ENCODE assay signal across 12 mouse cellular contexts in genomic region chr10:44599331-44599963, GRCm38 (mm10).
DNase-seq lines count a peak whose midpoint lies in the region; ATAC-seq and TF ChIP-seq lines count a peak whose summit lies in the region.
"Had no signal": no experiment of that assay in that cellular context is flagged by ENCODE, and none has a peak within 500 bp of the region (broad histone marks: within the 10 kb centered on the region; RNA-seq: fewer than 3 reads in every experiment).

No protein-coding gene starts in this region.

- in situ Hi-C loops in CH12.LX (cut with MboI; ENCODE audit: low pct_ligation_motif_present, low pct_unique_long_range_greater_than_20kb, low sequenced_read_pairs), result no loop called here

- 0 out of 2 replicates have a peak overlapping the region, but pooled peaks have one; percentile 1 for H3K4me3 ChIP-seq in layer of hippocampus, adult 2 months
- peak overlapping the region in 2 of 3 experiments; percentile 7 to 26 for H3K4me3 ChIP-seq in CH12.LX (replicated peaks in 1 of 3; ENCODE audit: low read depth in 2 of 3, low read length in 2 of 3, poor library complexity in 1 of 3)
- no peak overlapping the region for H3K4me3 ChIP-seq in embryonic facial prominence, embryonic 14.5 days (ENCODE audit: low read depth, low read length)
- H3K4me3 ChIP-seq in macrophage (ENCODE audit: inconsistent target), result peak overlapping the region; percentile 26
- H3K4me3 ChIP-seq: megakaryocyte, embryonic 14.5 days; myocyte had no signal

- WGBS in embryonic facial prominence, embryonic 14.5 days, result 41% methylated on average over 10 of the region's 10 CpGs
- whole genome bisulfite sequencing in macrophage (ENCODE audit: missing documents), result 38% methylated on average over 10 of the region's 10 CpGs

- peaks cover 12 to 74% of the 10 kb centered on the region in 2 experiments for H3K4me1 ChIP-seq in CH12.LX (ENCODE audit: control insufficient read depth in 1 of 2, insufficient read depth in 2 of 2)
- peaks cover 9% of the 10 kb centered on the region; the same call in 1 of the 2 replicates for H3K4me1 ChIP-seq in embryonic facial prominence, embryonic 14.5 days (ENCODE audit: control insufficient read depth, insufficient read depth, low read length)

- H3K9me3 ChIP-seq in CH12.LX (replicated peaks; ENCODE audit: low read length), result no peaks in the 10 kb centered on the region
- H3K9me3 ChIP-seq in embryonic facial prominence, embryonic 14.5 days (ENCODE audit: control insufficient read depth, low read length), result no peaks in the 10 kb centered on the region
- H3K9me3 ChIP-seq: megakaryocyte, embryonic 14.5 days had no signal

- DNase-seq in layer of hippocampus, adult 2 months (ENCODE audit: low spot score in 2 of 2), result no peak
- no peak for DNase-seq in layer of hippocampus, adult 8-10 months (ENCODE audit: low spot score in 2 of 2)
- no peak for DNase-seq in CH12.LX (ENCODE audit: extremely low read depth)
- no peak for DNase-seq in embryonic facial prominence, embryonic 14.5 days (ENCODE audit: low spot score)
- no peak for DNase-seq in frontal cortex, postnatal 14 days (ENCODE audit: low spot score in 2 of 2)
- no peak for DNase-seq in heart, postnatal 4 days
- DNase-seq: adrenal gland, postnatal 10 days; kidney, adult 18-20 months; thymus, adult 2 months had no signal

- no peaks in the 10 kb centered on the region for H3K27me3 ChIP-seq in CH12.LX (replicated peaks)
- H3K27me3 ChIP-seq in embryonic facial prominence, embryonic 14.5 days (replicated peaks; ENCODE audit: control insufficient read depth, insufficient read depth, low read length), result no peaks in the 10 kb centered on the region

- dilution Hi-C loops in CH12.LX (cut with MboI; ENCODE audit: extremely low pct_ligation_motif_present, extremely low pct_unique_long_range_greater_than_20kb, low sequenced_read_pairs), result no loop called here

- no peak for TF ChIP-seq POLR2A in CH12.LX (IDR thresholded peaks at IDR 0.05; ENCODE audit: low read depth, low read length)

- H3K9ac ChIP-seq in CH12.LX (ENCODE audit: insufficient read depth, low read depth), result peak overlapping the region; percentile 20; the same call in 1 of the 2 replicates
- no peak overlapping the region for H3K9ac ChIP-seq in embryonic facial prominence, embryonic 14.5 days (ENCODE audit: low read depth, low read length)

- TF ChIP-seq EP300 in CH12.LX (IDR thresholded peaks at IDR 0.05; ENCODE audit: low read length), result no peak

- no peak for ATAC-seq in embryonic facial prominence, embryonic 14.5 days (ENCODE audit: low read depth)

- H3K79me2 ChIP-seq in CH12.LX (replicated peaks; ENCODE audit: control insufficient read depth, extremely low read depth, insufficient read depth, poor library complexity, severe bottlenecking), result no peaks in the 10 kb centered on the region
- peaks cover 9% of the 10 kb centered on the region; the same call in 1 of the 2 replicates for H3K79me2 ChIP-seq in macrophage (ENCODE audit: inconsistent target)

- H3K36me3 ChIP-seq in CH12.LX (replicated peaks in 1 of 2; ENCODE audit: control insufficient read depth in 1 of 2, insufficient read depth in 1 of 2, low read length in 1 of 2) (no peaks in the 10 kb centered on the region), macrophage (ENCODE audit: inconsistent target) (no peaks in the 10 kb centered on the region)
- no peaks in the 10 kb centered on the region for H3K36me3 ChIP-seq in embryonic facial prominence, embryonic 14.5 days (ENCODE audit: control insufficient read depth, insufficient read depth, low read length)

- no peak for TF ChIP-seq RAD21 in CH12.LX (IDR thresholded peaks at IDR 0.05; ENCODE audit: low read depth, low read length)

- TF ChIP-seq CTCF in layer of hippocampus, adult 2 months (conservative IDR thresholded peaks at IDR 0.05), result no peak
- TF ChIP-seq CTCF in CH12.LX (conservative IDR thresholded peaks at IDR 0.05 in 1 of 2, IDR thresholded peaks at IDR 0.05 in 1 of 2; ENCODE audit: low read depth in 2 of 2, low read length in 2 of 2), result no peak

- peak overlapping the region; percentile 46; the same call in 1 of the 2 replicates for H3K27ac ChIP-seq in layer of hippocampus, adult 2 months
- H3K27ac ChIP-seq in CH12.LX (ENCODE audit: insufficient read depth, low read depth), result no peak overlapping the region
- H3K27ac ChIP-seq in embryonic facial prominence, embryonic 14.5 days (replicated peaks; ENCODE audit: low read depth, low read length), result no peak overlapping the region
- peak overlapping the region; percentile 75 for H3K27ac ChIP-seq in macrophage

- H3K4me2 ChIP-seq in CH12.LX (ENCODE audit: insufficient read depth, low read depth, poor library complexity, severe bottlenecking), result peak overlapping the region; percentile 82
- peak overlapping the region; percentile 33; the same call in 1 of the 2 replicates for H3K4me2 ChIP-seq in embryonic facial prominence, embryonic 14.5 days (ENCODE audit: low read depth, low read length)

TF ChIP-seq in CH12.LX, 34 proteins besides CTCF, POLR2A, EP300 and RAD21:
- TF ChIP-seq JUN (IDR thresholded peaks at IDR 0.05; ENCODE audit: insufficient read depth, low read depth, low read length) (no peak), TCF12 (IDR thresholded peaks at IDR 0.05; ENCODE audit: low read depth, low read length) (0 out of 2 replicates have a peak, but pooled peaks have one; percentile 8), SMC3 (IDR thresholded peaks at IDR 0.05; ENCODE audit: low read depth, low read length) (no peak), ETS1 (conservative IDR thresholded peaks at IDR 0.05; ENCODE audit: low read depth, low read length) (0 out of 2 replicates have a peak, but pooled peaks have one; percentile 7), USF1 (IDR thresholded peaks at IDR 0.05; ENCODE audit: low read depth, low read length) (no peak), GABPA (IDR thresholded peaks at IDR 0.05; ENCODE audit: insufficient replicate concordance, low read depth, low read length) (no peak), TBP (conservative IDR thresholded peaks at IDR 0.05; ENCODE audit: low read depth, low read length) (no peak), IRF4 (IDR thresholded peaks at IDR 0.05; ENCODE audit: low read depth, low read length) (peak; percentile 15), MXI1 (IDR thresholded peaks at IDR 0.05; ENCODE audit: low read depth, low read length) (no peak), MEF2A (IDR thresholded peaks at IDR 0.05; ENCODE audit: borderline replicate concordance, low read depth, low read length) (0 out of 2 replicates have a peak, but pooled peaks have one; percentile 17), NELFE (IDR thresholded peaks at IDR 0.05; ENCODE audit: low read depth, low read length) (no peak), NRF1 (IDR thresholded peaks at IDR 0.05; ENCODE audit: low read depth, low read length) (no peak), BHLHE40 (IDR thresholded peaks at IDR 0.05; ENCODE audit: low read depth, low read length) (no peak), E2F4 (IDR thresholded peaks at IDR 0.05; ENCODE audit: insufficient replicate concordance, low read depth, low read length) (no peak), MAX (IDR thresholded peaks at IDR 0.05; ENCODE audit: low read length) (no peak), CHD2 (IDR thresholded peaks at IDR 0.05; ENCODE audit: low read length) (no peak), MAFK (IDR thresholded peaks at IDR 0.05; ENCODE audit: insufficient replicate concordance, low read length) (no peak), MYC (IDR thresholded peaks at IDR 0.05; ENCODE audit: low read depth, low read length) (no peak), ZMIZ1 (IDR thresholded peaks at IDR 0.05; ENCODE audit: low read depth, low read length) (no peak), USF2 (conservative IDR thresholded peaks at IDR 0.05; ENCODE audit: low read depth, low read length) (no peak), PAX5 (IDR thresholded peaks at IDR 0.05; ENCODE audit: low read length) (no peak), SIN3A (IDR thresholded peaks at IDR 0.05; ENCODE audit: low read length) (0 out of 2 replicates have a peak, but pooled peaks have one; percentile 24), ZC3H11A (IDR thresholded peaks at IDR 0.05; ENCODE audit: low read depth, low read length) (no peak), POLR2AphosphoS2 (IDR thresholded peaks at IDR 0.05; ENCODE audit: low read depth, low read length) (no peak), UBTF (IDR thresholded peaks at IDR 0.05; ENCODE audit: low read depth, low read length) (no peak), CHD1 (IDR thresholded peaks at IDR 0.05; ENCODE audit: low read depth, low read length) (no peak), ELF1 (IDR thresholded peaks at IDR 0.05; ENCODE audit: low read depth, low read length) (peak; percentile 61), ZKSCAN1 (IDR thresholded peaks at IDR 0.05; ENCODE audit: borderline replicate concordance, low read depth, low read length) (no peak), ZNF384 (IDR thresholded peaks at IDR 0.05; ENCODE audit: low read depth, low read length) (no peak), MAZ (IDR thresholded peaks at IDR 0.05; ENCODE audit: low read depth, low read length) (no peak)

Comparison
In these comparisons a context has a peak if more than half of its experiments do, and no peak if none do; other contexts are left out.
1. H3K27ac ChIP-seq: peak in layer of hippocampus, adult 2 months (single experiment) and macrophage (single experiment); none in CH12.LX (single experiment) and embryonic facial prominence, embryonic 14.5 days (single experiment).